Mouse (Mus musculus): ENCODE data around the gene Nanp. TPM values are rescaled to one million over a fixed set of nuclear protein-coding genes. Genes with fewer than 3 reads are reported as not detected.

Nanp gene
- polyA plus RNA-seq (2012; rRNA removed): 3.3 and 3.4 TPM in 2 replicates

GRCm38 (mm10) chr2:151039232-151039695, at the start of gene Nanp, which contains the start of gene Ninl:
Gene Nanp, minus strand, starts transcription at chr2:151039398.
Gene Ninl, minus strand, starts transcription at chr2:151039382.
- peak; percentile 37 for DNase-seq (ENCODE audit: low read depth)

DNA sequence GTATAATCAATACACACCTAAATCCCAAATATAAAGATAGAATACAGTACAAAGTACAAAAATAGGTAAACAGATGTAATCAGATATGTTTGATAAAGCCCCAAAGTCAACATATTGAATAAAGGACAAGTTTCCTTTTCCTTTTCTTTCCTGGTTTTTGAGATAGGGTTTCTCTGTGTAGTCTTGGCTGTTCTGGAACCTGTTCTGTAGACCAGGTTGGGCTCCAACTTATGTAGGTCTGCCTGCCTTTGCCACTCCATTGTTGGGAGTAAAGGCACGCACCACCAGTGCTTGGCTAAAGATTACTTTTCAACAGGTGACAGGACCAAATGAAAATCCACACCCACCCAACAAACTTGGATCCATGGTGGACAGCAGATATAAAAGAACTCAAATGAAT, 17.4 kb upstream of the Nanp start:
- no peak for DNase-seq (ENCODE audit: low read depth)

DNA sequence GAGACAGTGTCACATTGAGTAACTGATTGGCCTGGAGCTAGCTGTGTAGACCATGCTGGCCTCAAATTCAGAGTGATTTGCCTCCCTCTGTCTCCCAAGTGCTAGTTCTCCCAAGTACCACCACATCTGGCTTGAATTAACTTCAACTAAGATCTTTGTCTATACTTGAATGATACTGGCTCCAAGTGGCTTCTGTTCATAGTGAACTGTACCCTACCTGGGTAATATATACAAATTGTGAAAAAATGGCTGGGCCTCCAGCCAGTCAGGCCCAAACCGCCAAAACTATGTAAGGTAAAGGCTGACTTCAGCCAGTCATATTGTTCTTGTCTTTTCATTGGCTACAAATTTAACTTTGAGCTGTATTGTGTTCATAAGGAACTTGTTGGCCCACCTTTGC, 1.2 kb upstream of the Nanp start:
- no peak for DNase-seq (ENCODE audit: low read depth)

GRCm38 (mm10) chr2:151039726-151040125, 528 bp upstream of the Nanp start:
- DNase-seq (ENCODE audit: low read depth): no peak

- DNase-seq (ENCODE audit: low read depth): no peak
Measured at GRCm38 (mm10) chr2:151038811-151039222, 381 bp downstream of the Nanp start.

- DNase-seq (ENCODE audit: low read depth): no peak
Measured at GRCm38 (mm10) chr2:151037876-151038552, 1.2 kb downstream of the Nanp start.

DNA sequence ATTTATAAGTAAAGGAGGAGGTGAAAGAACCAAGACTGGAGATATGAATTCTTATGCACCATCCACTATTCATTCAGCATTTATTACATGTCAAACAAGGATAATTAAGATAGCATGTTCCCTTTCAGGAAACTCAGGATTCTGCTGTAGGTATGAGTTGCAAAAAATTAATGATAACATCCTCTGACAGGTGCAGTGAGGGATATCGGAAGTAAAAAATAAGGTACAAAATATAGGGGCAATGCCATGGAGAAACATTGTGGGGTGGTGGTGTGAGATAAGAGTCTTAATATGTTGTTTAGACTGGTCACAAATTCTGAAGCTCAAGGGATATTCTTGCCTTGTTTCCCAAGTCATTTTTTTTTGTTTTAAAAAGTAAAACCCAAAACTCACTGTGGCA, 1.9 kb downstream of the Nanp start:
- no peak for DNase-seq (ENCODE audit: low read depth)

DNA sequence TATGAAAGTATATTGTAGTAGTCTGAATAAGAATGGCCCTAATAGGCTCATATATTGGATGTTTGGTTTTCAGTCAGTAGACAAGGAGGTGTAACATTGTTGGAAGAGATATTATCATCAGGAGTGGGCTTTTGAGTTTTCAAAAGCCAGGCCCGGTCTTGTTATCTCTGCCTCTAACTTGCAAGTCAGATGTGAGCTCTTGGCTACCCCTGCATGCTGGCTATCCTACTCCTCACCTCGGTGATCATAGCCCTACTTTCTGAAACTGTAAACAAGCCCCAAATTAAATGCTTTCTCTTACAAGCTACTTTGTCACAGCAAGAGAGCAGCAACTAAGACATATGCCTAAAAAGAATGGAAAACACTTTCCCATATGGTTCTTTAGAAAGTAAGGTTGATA, 2.5 kb downstream of the Nanp start:
- no peak for DNase-seq (ENCODE audit: low read depth)

GRCm38 (mm10) chr2:151034435-151034834, 4.8 kb downstream of the Nanp start:
- no peak for DNase-seq (ENCODE audit: low read depth)

- no peak for DNase-seq (ENCODE audit: low read depth)
Measured at GRCm38 (mm10) chr2:151021158-151021557, 18.0 kb downstream of the Nanp start.

DNA sequence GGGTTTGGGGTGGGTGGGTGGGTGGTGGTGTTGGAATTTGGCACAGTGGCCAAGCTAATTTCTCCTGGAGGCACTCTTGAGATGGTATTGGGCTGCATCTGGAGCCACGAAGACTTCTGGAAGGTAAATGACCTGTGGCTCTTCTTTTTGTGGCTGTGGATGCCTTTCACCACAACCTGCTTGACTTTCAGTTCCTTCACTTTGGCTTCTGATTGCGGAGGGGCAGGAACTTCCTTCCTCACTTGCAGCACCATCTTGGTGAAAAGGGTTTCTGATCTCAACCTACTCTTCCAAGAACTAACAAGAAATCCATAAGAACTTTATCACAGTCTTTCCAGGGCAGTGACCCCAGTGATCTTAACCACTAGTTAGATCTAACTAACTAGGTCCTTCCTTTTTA, 23.9 kb downstream of the Nanp start:
- no peak for DNase-seq (ENCODE audit: low read depth)

- DNase-seq (ENCODE audit: low read depth): no peak
Measured at GRCm38 (mm10) chr2:151011273-151011672, 27.9 kb downstream of the Nanp start.

GRCm38 (mm10) chr2:151009515-151010085, 29.6 kb downstream of the Nanp start:
- DNase-seq (ENCODE audit: low read depth): no peak

DNA sequence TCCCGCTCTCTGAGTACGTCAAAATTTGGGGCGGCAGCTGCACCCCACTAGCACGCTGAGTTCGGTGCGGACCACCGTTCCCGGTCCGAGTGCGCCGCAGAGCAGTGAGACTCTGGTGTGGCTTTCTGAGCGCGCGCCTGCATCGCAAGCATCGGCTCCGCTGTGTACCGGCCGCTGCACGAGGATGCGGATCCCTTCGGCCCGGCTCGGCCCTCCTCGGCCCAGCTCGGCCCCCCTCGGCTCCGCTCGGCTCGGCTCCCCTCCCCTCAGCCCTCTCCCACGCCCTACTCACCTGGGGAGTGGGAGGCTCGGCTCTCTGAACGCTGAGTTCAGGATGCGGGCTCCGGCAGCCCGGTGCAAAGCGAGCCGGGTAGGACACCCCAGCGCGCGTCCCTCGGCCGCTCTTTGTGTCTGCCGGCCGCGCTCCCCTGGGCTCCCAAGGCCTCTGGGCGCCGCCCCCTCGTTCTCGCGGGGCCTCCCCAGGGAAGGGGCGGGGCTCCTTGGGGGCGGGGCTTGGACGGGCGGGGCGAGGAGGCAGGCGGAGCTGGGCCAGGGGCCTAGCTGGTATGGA, 30.2 kb downstream of the Nanp start:
- DNase-seq (ENCODE audit: low read depth): no peak

GRCm38 (mm10) chr2:151008517-151008932, 30.7 kb downstream of the Nanp start:
- no peak for DNase-seq (ENCODE audit: low read depth)

- DNase-seq (ENCODE audit: low read depth): no peak
Measured at GRCm38 (mm10) chr2:151008006-151008405, 31.2 kb downstream of the Nanp start.

DNA sequence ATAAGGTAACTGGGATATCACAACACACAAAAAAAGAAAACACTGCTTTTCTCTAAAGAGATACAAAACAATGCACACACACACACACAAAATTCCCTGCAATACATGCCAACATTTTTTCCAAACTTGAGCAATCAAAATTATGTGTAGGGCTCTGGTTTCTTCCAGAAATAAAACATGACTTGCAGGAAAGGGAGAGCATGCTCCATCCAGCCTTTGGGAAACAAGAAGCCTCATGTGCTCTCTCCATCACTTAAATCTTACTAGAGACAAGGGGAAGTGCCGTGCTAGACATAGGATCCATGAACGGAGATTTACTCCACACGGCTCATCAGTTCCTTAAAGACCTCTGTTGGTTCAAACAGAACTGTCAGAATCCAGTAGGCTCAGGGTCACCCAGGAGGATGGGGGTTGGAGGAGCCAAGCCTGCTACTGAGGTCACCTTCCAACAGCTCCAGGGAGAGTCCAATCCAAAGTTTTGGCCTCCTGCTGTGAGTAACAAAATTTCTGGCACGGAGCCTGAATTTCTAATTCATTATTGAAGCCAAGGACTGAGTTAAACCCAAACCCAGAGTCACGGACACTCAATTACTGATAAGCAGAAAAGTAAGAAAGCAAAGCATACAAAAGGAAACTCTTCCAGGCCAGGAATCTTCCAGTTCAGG, 32.8 kb downstream of the Nanp start:
- DNase-seq (ENCODE audit: low read depth): no peak

DNA sequence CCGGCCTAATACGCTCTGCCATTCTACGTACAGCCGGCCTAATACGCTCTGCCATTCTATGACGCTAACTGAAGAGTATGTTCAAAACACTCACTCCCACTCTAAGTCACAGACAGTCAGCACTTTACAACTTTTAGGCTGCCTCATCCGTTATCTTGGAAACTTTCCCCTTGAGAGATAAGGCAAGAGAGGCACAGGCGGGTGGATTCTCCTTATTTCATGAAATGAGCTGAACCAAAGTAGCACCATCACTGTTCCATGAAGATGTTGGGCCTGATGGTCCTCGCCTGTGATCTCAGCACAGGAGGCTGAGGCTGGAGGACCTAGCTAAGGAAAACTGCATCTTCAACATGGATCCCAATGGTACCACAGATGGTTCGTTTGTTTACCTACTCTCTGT, 34.8 kb downstream of the Nanp start:
- no peak for DNase-seq (ENCODE audit: low read depth)

DNA sequence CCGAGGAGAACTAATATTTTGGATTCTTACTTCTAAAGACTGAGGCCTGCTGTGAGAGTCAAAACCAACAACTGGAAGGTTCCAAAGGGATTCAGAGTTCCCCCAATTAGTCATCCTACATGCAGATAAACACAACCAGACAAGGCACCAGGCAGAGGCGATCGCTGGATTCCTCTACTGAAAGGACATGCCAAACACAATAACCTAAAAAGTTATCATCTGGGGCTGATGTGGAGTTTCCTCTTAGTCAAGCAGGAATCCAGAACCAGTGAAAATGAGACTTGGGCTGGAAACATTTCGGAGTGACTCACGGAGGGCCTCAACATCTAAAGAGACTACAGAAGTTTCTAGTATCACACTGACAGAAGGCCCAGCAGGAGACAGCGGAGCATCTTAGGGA, 35.4 kb downstream of the Nanp start:
- no peak for DNase-seq (ENCODE audit: low read depth)

DNA sequence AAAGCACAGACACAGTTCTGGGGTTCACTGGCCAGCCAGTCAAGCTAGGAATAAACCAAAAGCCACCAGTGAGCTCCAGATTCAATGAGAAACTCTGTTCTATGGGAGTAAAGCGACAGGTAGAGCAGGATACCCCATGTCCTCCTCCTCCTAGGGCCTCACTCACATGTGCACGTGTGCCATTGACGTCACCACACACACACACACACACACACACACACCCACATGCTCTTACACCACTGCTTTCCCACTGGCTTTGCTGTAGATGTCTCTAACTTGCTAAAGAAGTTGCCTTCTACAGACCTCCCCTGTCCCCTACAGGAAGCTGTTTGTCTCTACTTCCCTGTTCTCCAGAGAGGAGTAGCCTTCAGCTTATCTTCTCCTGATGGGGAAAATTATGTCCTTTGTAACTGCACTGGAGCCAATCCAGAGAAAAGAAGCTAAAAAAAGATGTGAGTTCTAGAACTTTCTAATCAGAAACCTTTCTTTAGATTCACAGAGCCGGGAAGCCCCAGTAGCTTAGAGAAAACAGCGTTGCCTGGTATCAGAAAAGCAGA, 37.5 kb downstream of the Nanp start:
- no peak for DNase-seq (ENCODE audit: low read depth)

GRCm38 (mm10) chr2:151000402-151001178, 38.6 kb downstream of the Nanp start:
- DNase-seq (ENCODE audit: low read depth): no peak

DNA sequence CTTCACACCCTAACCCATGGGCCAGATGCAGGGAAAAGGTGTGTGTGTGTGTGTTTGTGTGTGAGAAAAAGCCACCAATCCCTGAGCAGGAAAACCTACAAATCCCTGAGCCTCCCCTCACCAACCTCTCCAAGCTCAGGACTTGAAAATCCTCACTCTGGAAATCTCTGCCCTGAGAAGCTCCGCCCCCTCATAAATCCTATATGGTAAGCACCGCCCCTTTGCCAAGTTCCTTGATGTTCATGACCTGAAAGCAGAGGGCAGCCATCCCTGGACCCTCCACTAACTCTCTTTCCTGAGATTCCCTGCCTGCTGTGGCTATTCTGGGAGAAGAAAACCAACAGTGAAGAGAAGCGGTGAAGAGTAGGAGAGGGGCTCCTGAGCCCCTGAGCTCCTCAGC, 40.2 kb downstream of the Nanp start:
- no peak for DNase-seq (ENCODE audit: low read depth)
